Mouse (Mus musculus): ENCODE data around the gene 1700049E17Rik1. TPM values are rescaled to one million over a fixed set of nuclear protein-coding genes. Genes with fewer than 3 reads are reported as not detected.
"Not testable (repeated sequence)": the region's sequence is repeated elsewhere in the genome, so short reads cannot be mapped to it uniquely, and the experiment has no call there.

1700049E17Rik1 gene
- polyA plus RNA-seq (2015; fragmentation: Nextera tagmentation; extraction: Ambion mirVana), result not detected in 2 replicates

DNA sequence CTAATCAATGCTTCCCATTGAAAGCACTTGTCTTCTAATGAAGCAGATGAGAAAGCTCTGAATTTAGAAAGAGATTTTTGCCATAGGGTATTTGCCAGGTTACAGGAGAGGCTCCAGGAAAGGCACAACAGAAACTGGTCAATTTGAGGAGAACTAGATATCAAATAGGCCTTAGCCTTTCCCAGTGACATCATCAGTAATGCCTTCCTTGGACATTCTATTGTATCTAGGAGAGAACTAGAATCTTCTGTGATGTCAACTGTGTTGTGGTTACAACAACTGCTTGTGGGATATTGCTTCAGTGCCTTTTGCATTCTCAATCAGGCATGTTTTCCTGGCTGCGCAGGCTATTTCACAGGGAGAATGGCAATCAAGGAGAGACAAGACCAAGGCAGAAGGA is at the start of gene 1700049E17Rik1:
Gene 1700049E17Rik1, plus strand, starts transcription at position 301 of the 400 bp plus-strand sequence.
- H3K36me3 ChIP-seq (ENCODE audit: control insufficient read depth, insufficient read depth, low read length); H3K4me2 ChIP-seq (ENCODE audit: low read depth, low read length); H3K9ac ChIP-seq (ENCODE audit: low read depth, low read length); H3K4me1 ChIP-seq (ENCODE audit: control insufficient read depth, insufficient read depth, low read length); H3K4me3 ChIP-seq (ENCODE audit: low read length); H3K9me3 ChIP-seq (ENCODE audit: control insufficient read depth, low read length); H3K27ac ChIP-seq (ENCODE audit: low read length); ATAC-seq; H3K27me3 ChIP-seq (replicated peaks; ENCODE audit: control insufficient read depth, insufficient read depth, low read length): not testable (repeated sequence)
- WGBS, result no CpG with 5 or more reads among the region's 1 CpGs

GRCm38 (mm10) chr14:41907190-41907589 is 17.6 kb upstream of the 1700049E17Rik1 start, which contains the start of gene Gm7980:
Gene Gm7980 (minus strand): TSS chr14:41907290.
- H3K27ac ChIP-seq (ENCODE audit: low read length); H3K9ac ChIP-seq (ENCODE audit: low read depth, low read length); H3K4me3 ChIP-seq (ENCODE audit: low read length); H3K4me2 ChIP-seq (ENCODE audit: low read depth, low read length); ATAC-seq; H3K4me1 ChIP-seq (ENCODE audit: control insufficient read depth, insufficient read depth, low read length); H3K9me3 ChIP-seq (ENCODE audit: control insufficient read depth, low read length); H3K27me3 ChIP-seq (replicated peaks; ENCODE audit: control insufficient read depth, insufficient read depth, low read length); H3K36me3 ChIP-seq (ENCODE audit: control insufficient read depth, insufficient read depth, low read length): not testable (repeated sequence)
- no CpG with 5 or more reads among the region's 2 CpGs for WGBS

DNA sequence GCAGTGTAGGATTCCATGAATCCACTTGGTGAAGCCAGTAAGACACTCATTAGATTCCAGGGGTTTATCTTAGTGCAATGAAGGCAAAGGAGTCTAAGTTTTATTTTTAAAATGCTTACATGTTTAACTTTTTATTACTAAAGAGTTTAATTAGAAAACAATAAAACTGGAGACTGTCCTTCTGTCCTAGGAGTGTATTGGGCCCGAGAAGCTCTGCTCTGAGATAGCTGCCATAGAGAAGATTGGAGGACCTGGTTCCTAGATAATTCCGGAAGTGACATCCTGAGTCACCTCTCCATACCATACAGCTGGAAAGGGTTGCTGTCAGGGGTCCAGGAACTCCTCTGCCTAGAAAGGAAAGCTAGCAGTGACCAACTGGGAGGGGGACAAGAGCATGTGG is 18.9 kb downstream of the 1700049E17Rik1 start, which contains the start of gene 1700024B05Rik:
Gene 1700024B05Rik, plus strand, starts transcription at position 301 of the 400 bp plus-strand sequence.
- not testable (repeated sequence) for H3K4me1 ChIP-seq (ENCODE audit: control insufficient read depth, insufficient read depth, low read length); H3K9me3 ChIP-seq (ENCODE audit: control insufficient read depth, low read length); H3K4me3 ChIP-seq (ENCODE audit: low read length); H3K4me2 ChIP-seq (ENCODE audit: low read depth, low read length); ATAC-seq; H3K9ac ChIP-seq (ENCODE audit: low read depth, low read length); H3K27ac ChIP-seq (ENCODE audit: low read length); H3K27me3 ChIP-seq (replicated peaks; ENCODE audit: control insufficient read depth, insufficient read depth, low read length); H3K36me3 ChIP-seq (ENCODE audit: control insufficient read depth, insufficient read depth, low read length)
- WGBS, result 87% methylated on average over 1 of the region's 2 CpGs

- not testable (repeated sequence) for ATAC-seq; H3K27me3 ChIP-seq (replicated peaks; ENCODE audit: control insufficient read depth, insufficient read depth, low read length); H3K4me1 ChIP-seq (ENCODE audit: control insufficient read depth, insufficient read depth, low read length); H3K4me2 ChIP-seq (ENCODE audit: low read depth, low read length); H3K27ac ChIP-seq (ENCODE audit: low read length); H3K36me3 ChIP-seq (ENCODE audit: control insufficient read depth, insufficient read depth, low read length); H3K9ac ChIP-seq (ENCODE audit: low read depth, low read length); H3K9me3 ChIP-seq (ENCODE audit: control insufficient read depth, low read length); H3K4me3 ChIP-seq (ENCODE audit: low read length)
- 58% methylated on average over 4 of the region's 4 CpGs for WGBS
Observed at GRCm38 (mm10) chr14:41964095-41964494, 39.3 kb downstream of the 1700049E17Rik1 start.

DNA sequence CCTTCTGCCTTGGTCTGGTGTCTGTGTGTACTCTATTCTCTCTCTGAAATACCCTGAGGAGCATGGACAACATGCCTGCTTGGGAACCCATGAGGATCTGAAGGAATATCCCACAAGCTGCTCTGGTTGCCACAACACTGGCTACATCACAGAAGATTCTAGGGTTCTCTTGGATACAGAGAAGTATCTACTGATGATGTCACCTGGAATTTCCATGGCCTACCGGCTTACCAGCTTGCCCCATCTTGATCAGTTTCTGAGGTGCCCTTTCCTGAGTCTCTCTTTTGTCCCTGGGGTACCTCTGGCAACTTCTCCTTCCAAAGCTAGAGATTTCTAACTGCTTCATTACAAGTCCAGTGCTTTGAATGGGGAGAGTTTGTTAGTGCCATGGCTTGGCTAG is 43.1 kb downstream of the 1700049E17Rik1 start, which contains the start of gene Gm6401:
Gene Gm6401, minus strand, starts transcription at position 101 of the 400 bp plus-strand sequence.
- not testable (repeated sequence) for H3K4me2 ChIP-seq (ENCODE audit: low read depth, low read length); H3K27me3 ChIP-seq (replicated peaks; ENCODE audit: control insufficient read depth, insufficient read depth, low read length); H3K9me3 ChIP-seq (ENCODE audit: control insufficient read depth, low read length); H3K27ac ChIP-seq (ENCODE audit: low read length); H3K4me1 ChIP-seq (ENCODE audit: control insufficient read depth, insufficient read depth, low read length); ATAC-seq; H3K9ac ChIP-seq (ENCODE audit: low read depth, low read length); H3K4me3 ChIP-seq (ENCODE audit: low read length); H3K36me3 ChIP-seq (ENCODE audit: control insufficient read depth, insufficient read depth, low read length)
- WGBS, result 67% methylated on average over 1 of the region's 1 CpGs

- not testable (repeated sequence) for H3K9me3 ChIP-seq (ENCODE audit: control insufficient read depth, low read length); H3K27me3 ChIP-seq (replicated peaks; ENCODE audit: control insufficient read depth, insufficient read depth, low read length); H3K9ac ChIP-seq (ENCODE audit: low read depth, low read length); H3K27ac ChIP-seq (ENCODE audit: low read length); H3K4me1 ChIP-seq (ENCODE audit: control insufficient read depth, insufficient read depth, low read length); H3K36me3 ChIP-seq (ENCODE audit: control insufficient read depth, insufficient read depth, low read length); H3K4me3 ChIP-seq (ENCODE audit: low read length); ATAC-seq; H3K4me2 ChIP-seq (ENCODE audit: low read depth, low read length)
- WGBS, result 61% methylated on average over 3 of the region's 3 CpGs
Observed at GRCm38 (mm10) chr14:41968596-41968995, 43.8 kb downstream of the 1700049E17Rik1 start.

Other genes starting within 250 kb of the 1700049E17Rik1 start
- gene Gm8068, start 223.1 kb upstream of the 1700049E17Rik1 start, polyA plus RNA-seq (2015; fragmentation: Nextera tagmentation; extraction: Ambion mirVana), result not detected in 2 replicates
- gene Gm7929, start 174.3 kb upstream of the 1700049E17Rik1 start, polyA plus RNA-seq (2015; fragmentation: Nextera tagmentation; extraction: Ambion mirVana), result not detected in 2 replicates
- gene Gm47189, start 152.5 kb upstream of the 1700049E17Rik1 start, polyA plus RNA-seq (2015; fragmentation: Nextera tagmentation; extraction: Ambion mirVana), result not detected in 2 replicates
- gene Gm7980, start 17.7 kb upstream of the 1700049E17Rik1 start, polyA plus RNA-seq (2015; fragmentation: Nextera tagmentation; extraction: Ambion mirVana), result not detected in 2 replicates
- gene 1700024B05Rik, start 19.0 kb downstream of the 1700049E17Rik1 start, polyA plus RNA-seq (2015; fragmentation: Nextera tagmentation; extraction: Ambion mirVana), result not detected in 2 replicates
- gene Gm6401, start 43.0 kb downstream of the 1700049E17Rik1 start, polyA plus RNA-seq (2015; fragmentation: Nextera tagmentation; extraction: Ambion mirVana), result not detected in 2 replicates
- gene Gm3543, start 58.4 kb downstream of the 1700049E17Rik1 start, polyA plus RNA-seq (2015; fragmentation: Nextera tagmentation; extraction: Ambion mirVana), result not detected in 2 replicates
- not detected in 2 replicates for gene Gm7951, start 192.4 kb downstream of the 1700049E17Rik1 start, polyA plus RNA-seq (2015; fragmentation: Nextera tagmentation; extraction: Ambion mirVana)
- gene Gm17027, start 237.7 kb downstream of the 1700049E17Rik1 start, polyA plus RNA-seq (2015; fragmentation: Nextera tagmentation; extraction: Ambion mirVana), result not detected in 2 replicates

All from intestine, embryonic 16.5 days (tissue).